8 mouse cellular contexts compared by ENCODE assay signal in the genomic region with DNA sequence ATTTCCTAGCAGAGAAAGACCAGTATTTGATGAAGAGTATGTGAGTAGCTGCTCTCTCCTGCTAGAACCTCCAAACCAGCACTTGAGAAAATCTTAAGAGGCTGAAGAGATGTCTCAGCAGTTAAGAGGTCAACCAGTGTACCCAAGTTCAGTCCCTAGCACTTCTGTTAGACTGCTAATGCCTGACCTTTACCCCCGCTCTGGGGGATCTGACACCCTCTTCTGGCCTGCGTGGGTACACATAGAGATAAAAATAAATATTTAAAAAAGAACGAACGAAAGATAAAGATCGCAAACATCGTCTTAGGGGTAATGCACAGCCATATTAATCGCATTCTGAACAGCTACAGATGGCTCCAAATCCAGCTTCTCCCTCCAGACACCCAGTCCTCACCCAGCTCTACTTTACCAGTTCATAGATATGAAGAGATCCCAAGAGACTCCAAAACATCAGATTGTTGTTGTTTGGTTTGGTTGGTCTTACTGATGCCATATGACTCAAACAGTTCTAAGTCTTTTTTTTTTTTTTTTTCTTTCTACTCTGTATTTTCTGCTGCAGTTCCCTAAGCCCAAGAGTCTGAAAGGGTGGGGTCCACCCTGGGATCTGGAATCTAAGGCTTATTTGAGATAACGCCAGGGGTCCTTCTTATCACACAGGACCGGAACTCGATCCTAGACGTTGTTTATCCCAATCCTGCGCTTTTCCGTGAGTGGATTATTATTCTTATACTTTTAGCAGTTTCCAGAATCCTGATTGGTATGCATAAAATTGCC. TPM values are rescaled to one million over a fixed set of nuclear protein-coding genes. Genes with fewer than 3 reads are reported as not detected.
DNase-seq lines count a peak whose midpoint lies in the region; ATAC-seq and TF ChIP-seq lines count a peak whose summit lies in the region.

No protein-coding gene starts in this region.

- H3K4me3 ChIP-seq in lung, embryonic 14.5 days (ENCODE audit: low read depth, low read length), result peak overlapping the region; percentile 48
- peak overlapping the region; percentile 60 for H3K4me3 ChIP-seq in embryonic facial prominence, embryonic 15.5 days (replicated peaks)
- peak overlapping the region; percentile 61 for H3K4me3 ChIP-seq in limb, embryonic 10.5 days
- H3K4me3 ChIP-seq in neural tube, embryonic 13.5 days, result peak overlapping the region; percentile 51

- peak; percentile 11 for DNase-seq in lung, embryonic 14.5 days
- no peak for DNase-seq in lung, postnatal 10 days
- DNase-seq in limb, embryonic 10.5 days (ENCODE audit: low spot score), result no peak
- no peak for DNase-seq in right cerebral cortex, adult 2 months (ENCODE audit: low spot score in 2 of 2)
- DNase-seq in frontal cortex, postnatal 10 days (ENCODE audit: low spot score in 2 of 2), result no peak
- no peak for DNase-seq in adrenal gland, adult 2 months

- no peak overlapping the region; the same call in 1 of the 2 replicates for H3K9ac ChIP-seq in lung, embryonic 14.5 days
- no peak overlapping the region for H3K9ac ChIP-seq in embryonic facial prominence, embryonic 15.5 days
- H3K9ac ChIP-seq in neural tube, embryonic 13.5 days, result peak overlapping the region; percentile 54; the same call in 1 of the 2 replicates

- H3K4me2 ChIP-seq in lung, embryonic 14.5 days, result peak overlapping the region; percentile 57
- peak overlapping the region; percentile 41 for H3K4me2 ChIP-seq in embryonic facial prominence, embryonic 15.5 days (replicated peaks)
- H3K4me2 ChIP-seq in neural tube, embryonic 13.5 days, result peak overlapping the region; percentile 52

- WGBS in lung, embryonic 14.5 days, result 13% methylated on average over 13 of the region's 13 CpGs
- 41% methylated on average over 13 of the region's 13 CpGs for WGBS in embryonic facial prominence, embryonic 15.5 days
- 40% methylated on average over 13 of the region's 13 CpGs for WGBS in limb, embryonic 10.5 days
- WGBS in neural tube, embryonic 13.5 days, result 42% methylated on average over 13 of the region's 13 CpGs

- no peaks in the 10 kb centered on the region for H3K27me3 ChIP-seq in lung, embryonic 14.5 days (ENCODE audit: insufficient read depth, low read length)
- no peaks in the 10 kb centered on the region for H3K27me3 ChIP-seq in embryonic facial prominence, embryonic 15.5 days
- no peaks in the 10 kb centered on the region for H3K27me3 ChIP-seq in limb, embryonic 10.5 days (ENCODE audit: low read depth, poor library complexity, severe bottlenecking)
- H3K27me3 ChIP-seq in neural tube, embryonic 13.5 days, result no peaks in the 10 kb centered on the region

- no peak for TF ChIP-seq CTCF in lung, embryonic 14.5 days (IDR thresholded peaks at IDR 0.05; ENCODE audit: low read depth)

- H3K9me3 ChIP-seq in lung, embryonic 14.5 days (ENCODE audit: low read depth, low read length), result no peaks in the 10 kb centered on the region
- no peaks in the 10 kb centered on the region for H3K9me3 ChIP-seq in embryonic facial prominence, embryonic 15.5 days (replicated peaks)
- no peaks in the 10 kb centered on the region for H3K9me3 ChIP-seq in limb, embryonic 10.5 days (replicated peaks)
- H3K9me3 ChIP-seq in neural tube, embryonic 13.5 days, result no peaks in the 10 kb centered on the region

- no peaks in the 10 kb centered on the region for H3K4me1 ChIP-seq in lung, embryonic 14.5 days (ENCODE audit: insufficient read depth)
- H3K4me1 ChIP-seq in embryonic facial prominence, embryonic 15.5 days, result no peaks in the 10 kb centered on the region
- H3K4me1 ChIP-seq in limb, embryonic 10.5 days, result no peaks in the 10 kb centered on the region
- no peaks in the 10 kb centered on the region for H3K4me1 ChIP-seq in neural tube, embryonic 13.5 days (replicated peaks)

- peak; percentile 77 for ATAC-seq in lung, embryonic 14.5 days (ENCODE audit: insufficient read depth)
- no peak for ATAC-seq in embryonic facial prominence, embryonic 15.5 days (ENCODE audit: insufficient number of reproducible peaks, low FRiP score, low TSS enrichment, low read depth)
- peak; percentile 85 for ATAC-seq in neural tube, embryonic 13.5 days (ENCODE audit: low read depth)

- H3K36me3 ChIP-seq in lung, embryonic 14.5 days (ENCODE audit: insufficient read depth), result 0 out of 2 replicates have a peak, but pooled peaks cover 2% of the 10 kb centered on the region
- H3K36me3 ChIP-seq in embryonic facial prominence, embryonic 15.5 days, result peaks cover 4% of the 10 kb centered on the region; the same call in 1 of the 2 replicates
- peaks cover 13% of the 10 kb centered on the region for H3K36me3 ChIP-seq in limb, embryonic 10.5 days
- H3K36me3 ChIP-seq in neural tube, embryonic 13.5 days, result peaks cover 14% of the 10 kb centered on the region

- H3K27ac ChIP-seq in lung, embryonic 14.5 days (ENCODE audit: low read depth), result no peak overlapping the region
- H3K27ac ChIP-seq in embryonic facial prominence, embryonic 15.5 days (replicated peaks), result no peak overlapping the region
- H3K27ac ChIP-seq in limb, embryonic 10.5 days, result no peak overlapping the region
- no peak overlapping the region for H3K27ac ChIP-seq in neural tube, embryonic 13.5 days (replicated peaks)

RNA-seq across cellular contexts. Expression of gene Zfp418, which starts 16.5 kb away (rescaled TPM):
- 3.1 and 3.2 TPM in 2 replicates for polyA plus RNA-seq in lung, embryonic 14.5 days (2014; fragmentation: Nextera tagmentation; extraction: Ambion mirVana)
- polyA plus RNA-seq in embryonic facial prominence, embryonic 15.5 days (2015; fragmentation: Nextera tagmentation; extraction: Ambion mirVana), result 2.3 and 3.0 TPM in 2 replicates
- 3.1 and 4.2 TPM in 2 replicates for polyA plus RNA-seq in limb, embryonic 10.5 days (2016; fragmentation: Nextera tagmentation; extraction: Ambion mirVana)
- polyA plus RNA-seq in neural tube, embryonic 13.5 days (2015; fragmentation: Nextera tagmentation; extraction: Ambion mirVana), result 2.9 and 3.2 TPM in 2 replicates
- 1 to 10 TPM; 2.3 to 3.1 TPM for total RNA-seq in adrenal gland, adult 2 months (2021)
- 0.10 and 0.15 TPM in 2 replicates for polyA plus RNA-seq in adrenal gland, adult 2 months (2012; rRNA removed)

RNA-seq across cellular contexts. Expression of gene Zfp772, which starts 22.2 kb away (rescaled TPM):
- polyA plus RNA-seq in lung, embryonic 14.5 days (2014; fragmentation: Nextera tagmentation; extraction: Ambion mirVana), result 8.0 TPM in 2 replicates
- polyA plus RNA-seq in embryonic facial prominence, embryonic 15.5 days (2015; fragmentation: Nextera tagmentation; extraction: Ambion mirVana), result 10.1 and 10.3 TPM in 2 replicates
- 10.0 and 10.4 TPM in 2 replicates for polyA plus RNA-seq in limb, embryonic 10.5 days (2016; fragmentation: Nextera tagmentation; extraction: Ambion mirVana)
- polyA plus RNA-seq in neural tube, embryonic 13.5 days (2015; fragmentation: Nextera tagmentation; extraction: Ambion mirVana), result 8.7 and 9.2 TPM in 2 replicates
- total RNA-seq in adrenal gland, adult 2 months (2021), result 1 to 10 TPM; 4.0 to 4.1 TPM
- 0.57 and 0.60 TPM in 2 replicates for polyA plus RNA-seq in adrenal gland, adult 2 months (2012; rRNA removed)

RNA-seq across cellular contexts. Expression of gene Zfp773, which starts 51.0 kb away (rescaled TPM):
- 1.4 and 1.5 TPM in 2 replicates for polyA plus RNA-seq in lung, embryonic 14.5 days (2014; fragmentation: Nextera tagmentation; extraction: Ambion mirVana)
- 1.9 and 2.3 TPM in 2 replicates for polyA plus RNA-seq in embryonic facial prominence, embryonic 15.5 days (2015; fragmentation: Nextera tagmentation; extraction: Ambion mirVana)
- polyA plus RNA-seq in limb, embryonic 10.5 days (2016; fragmentation: Nextera tagmentation; extraction: Ambion mirVana), result 3.1 and 4.1 TPM in 2 replicates
- 14.7 and 16.1 TPM in 2 replicates for polyA plus RNA-seq in neural tube, embryonic 13.5 days (2015; fragmentation: Nextera tagmentation; extraction: Ambion mirVana)
- under 1 TPM; 0.52 to 0.66 TPM for total RNA-seq in adrenal gland, adult 2 months (2021)
- 0.03 and 0.08 TPM in 2 replicates for polyA plus RNA-seq in adrenal gland, adult 2 months (2012; rRNA removed)

RNA-seq across cellular contexts. Expression of gene Vmn2r29, which starts 59.5 kb away (rescaled TPM):
- polyA plus RNA-seq in lung, embryonic 14.5 days (2014; fragmentation: Nextera tagmentation; extraction: Ambion mirVana), result 0.20 and 0.29 TPM in 2 replicates
- polyA plus RNA-seq in embryonic facial prominence, embryonic 15.5 days (2015; fragmentation: Nextera tagmentation; extraction: Ambion mirVana), result 1.1 and 1.2 TPM in 2 replicates
- polyA plus RNA-seq in limb, embryonic 10.5 days (2016; fragmentation: Nextera tagmentation; extraction: Ambion mirVana), result 0.28 TPM in 2 replicates
- 0.88 and 1.2 TPM in 2 replicates for polyA plus RNA-seq in neural tube, embryonic 13.5 days (2015; fragmentation: Nextera tagmentation; extraction: Ambion mirVana)
- 1 to 10 TPM; 1.0 to 1.4 TPM for total RNA-seq in adrenal gland, adult 2 months (2021)
- 0.09 and 0.13 TPM in 2 replicates for polyA plus RNA-seq in adrenal gland, adult 2 months (2012; rRNA removed)
